Comparison of ENCODE assay signal across 9 mouse cellular contexts in genomic region chr5:24821403-24821841, GRCm38 (mm10). TPM values are rescaled to one million over a fixed set of nuclear protein-coding genes. Genes with fewer than 3 reads are reported as not detected.
A peak's percentile ranks its signal among the peaks of the same experiment; 100 is the strongest.
DNase-seq lines count a peak whose midpoint lies in the region; ATAC-seq lines count a peak whose summit lies in the region.
"Had no signal": no experiment of that assay in that cellular context is flagged by ENCODE, and none has a peak within 500 bp of the region (broad histone marks: within the 10 kb centered on the region; RNA-seq: fewer than 3 reads in every experiment).

No protein-coding gene starts in this region.

- ATAC-seq in heart, embryonic 12.5 days (ENCODE audit: insufficient number of reproducible peaks, low FRiP score): peak; percentile 57; the same call in 1 of the 2 replicates
- no peak for ATAC-seq in heart, embryonic 16.5 days (replicated peaks; ENCODE audit: extremely low read depth, insufficient read depth, low FRiP score)
- no peak for ATAC-seq in inflammation-experienced regulatory T-cells, adult 6 months

- H3K27me3 ChIP-seq in heart, embryonic 12.5 days (replicated peaks): no peaks in the 10 kb centered on the region
- H3K27me3 ChIP-seq in heart, embryonic 16.5 days (ENCODE audit: control insufficient read depth, insufficient read depth, low read length): no peaks in the 10 kb centered on the region
- H3K27me3 ChIP-seq: hindbrain, embryonic 15.5 days had no signal

- intact Hi-C loops in heart, postnatal 36 days (cut with DNase I): no loop called here

- peak overlapping the region; percentile 54; the same call in 1 of the 2 replicates for H3K27ac ChIP-seq in heart, embryonic 12.5 days (ENCODE audit: poor library complexity, severe bottlenecking)
- peak overlapping the region; percentile 18 for H3K27ac ChIP-seq in heart, embryonic 16.5 days (ENCODE audit: low read length)
- H3K27ac ChIP-seq: hindbrain, embryonic 15.5 days had no signal

- no peak overlapping the region for H3K4me3 ChIP-seq in heart, embryonic 12.5 days
- H3K4me3 ChIP-seq in heart, embryonic 16.5 days (ENCODE audit: low read length): no peak overlapping the region
- H3K4me3 ChIP-seq: hindbrain, embryonic 15.5 days had no signal

- H3K36me3 ChIP-seq in heart, embryonic 12.5 days: peaks cover 23% of the 10 kb centered on the region
- peaks cover 9% of the 10 kb centered on the region for H3K36me3 ChIP-seq in heart, embryonic 16.5 days (ENCODE audit: control insufficient read depth, insufficient read depth)

- no peaks in the 10 kb centered on the region for H3K9me3 ChIP-seq in heart, embryonic 12.5 days (replicated peaks)
- no peaks in the 10 kb centered on the region for H3K9me3 ChIP-seq in heart, embryonic 16.5 days (replicated peaks; ENCODE audit: control insufficient read depth, low read length)
- H3K9me3 ChIP-seq: hindbrain, embryonic 15.5 days had no signal

- H3K4me1 ChIP-seq in heart, embryonic 12.5 days (replicated peaks): peaks cover 46% of the 10 kb centered on the region
- H3K4me1 ChIP-seq in heart, embryonic 16.5 days (ENCODE audit: control insufficient read depth, insufficient read depth, low read length): peaks cover 34% of the 10 kb centered on the region

- H3K9ac ChIP-seq in heart, embryonic 12.5 days: no peak overlapping the region
- peak overlapping the region; percentile 5; the same call in 1 of the 2 replicates for H3K9ac ChIP-seq in heart, embryonic 16.5 days (ENCODE audit: low read length)
- H3K9ac ChIP-seq: hindbrain, embryonic 15.5 days had no signal

- WGBS in heart, embryonic 12.5 days: 42% methylated on average over 3 of the region's 3 CpGs
- 33% methylated on average over 3 of the region's 3 CpGs for WGBS in heart, embryonic 16.5 days

- H3K4me2 ChIP-seq in heart, embryonic 12.5 days: no peak overlapping the region
- no peak overlapping the region for H3K4me2 ChIP-seq in heart, embryonic 16.5 days (ENCODE audit: low read depth, low read length)
- H3K4me2 ChIP-seq: hindbrain, embryonic 15.5 days had no signal

- no peak for DNase-seq in heart, postnatal 36 days
- DNase-seq in urinary bladder, adult 2 months (ENCODE audit: low spot score): peak; percentile 40
- no peak for DNase-seq in urinary bladder, postnatal 4 days (ENCODE audit: low spot score in 2 of 2)
- DNase-seq in urinary bladder, postnatal 36 days (ENCODE audit: low spot score in 2 of 2): peak; percentile 49 to 62
- no peak for DNase-seq in left cerebral cortex, adult 11 months (ENCODE audit: low spot score)

RNA-seq across cellular contexts. Expression of gene Rheb, which starts 21.0 kb away (rescaled TPM):
- 260 and 270 TPM in 2 replicates for polyA plus RNA-seq in heart, embryonic 12.5 days (2016; fragmentation: Nextera tagmentation; extraction: Ambion mirVana)
- total RNA-seq in heart, postnatal 36 days (2021): 10 to 100 TPM; 75.8 to 85.5 TPM
- polyA plus RNA-seq in urinary bladder, adult 2 months (2012; rRNA removed): 104 and 112 TPM in 2 replicates
- polyA plus RNA-seq in heart, embryonic 16.5 days (2015; fragmentation: Nextera tagmentation; extraction: Ambion mirVana): 242 and 283 TPM in 2 replicates
- polyA plus RNA-seq in inflammation-experienced regulatory T-cells, adult 6 months (2017; shearing (Covaris generic)): 100 to 1,000 TPM in 1 of 3 experiments, 10 to 100 TPM in 2; 74.2 to 131 (median 98.5) TPM

Comparison
In these comparisons a context has a peak if more than half of its experiments do, and no peak if none do; other contexts are left out.
1. DNase-seq: peak in urinary bladder, adult 2 months (single experiment) and urinary bladder, postnatal 36 days (2 of 2); none in heart, postnatal 36 days (0 of 2), urinary bladder, postnatal 4 days (0 of 2) and left cerebral cortex, adult 11 months (single experiment).